Comparison of ENCODE assay signal across 15 mouse cellular contexts in the genomic region with DNA sequence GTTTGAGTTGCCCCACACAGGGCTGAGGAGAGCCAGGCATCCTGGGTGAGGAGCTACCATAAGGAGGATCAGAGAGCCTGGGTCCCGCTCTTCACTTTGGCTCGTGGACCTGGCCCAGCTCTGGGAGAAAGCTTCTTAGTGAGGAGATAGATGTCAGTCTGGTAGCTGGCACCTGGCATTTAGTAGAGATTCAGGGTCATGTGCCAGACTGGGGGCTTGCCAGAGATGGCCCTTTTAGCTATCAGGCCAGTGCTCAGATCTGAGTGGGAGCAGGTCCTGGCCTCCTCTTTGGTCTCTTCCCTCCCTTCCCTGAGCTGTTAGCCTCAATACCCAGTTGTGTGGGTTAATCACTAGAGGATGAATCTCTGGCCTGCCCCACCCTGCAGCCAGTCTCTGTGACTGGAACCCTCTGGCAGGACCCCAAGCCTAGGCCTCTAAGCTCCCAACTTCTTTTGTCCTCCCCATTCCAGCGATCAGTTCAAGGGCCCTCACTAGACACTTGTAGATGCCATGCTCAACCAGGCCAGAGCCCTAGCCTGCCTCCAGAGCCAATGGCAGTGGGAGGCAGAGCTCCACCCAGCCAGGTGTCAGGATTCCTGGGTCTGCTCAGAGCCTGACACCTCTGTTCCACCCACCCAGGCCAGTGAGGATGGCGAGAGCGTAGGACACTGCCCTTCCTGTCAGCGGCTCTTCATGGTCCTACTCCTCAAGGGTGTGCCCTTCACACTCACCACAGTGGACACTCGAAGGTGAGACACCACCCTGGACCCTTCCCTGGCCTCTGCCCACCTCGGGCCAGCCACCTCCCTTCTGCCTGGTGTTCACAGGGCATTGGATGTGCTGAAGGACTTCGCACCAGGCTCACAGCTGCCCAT. TPM values are rescaled to one million over a fixed set of nuclear protein-coding genes. Genes with fewer than 3 reads are reported as not detected.
DNase-seq lines count a peak whose midpoint lies in the region; ATAC-seq lines count a peak whose summit lies in the region.
"Had no signal": no experiment of that assay in that cellular context is flagged by ENCODE, and none has a peak within 500 bp of the region (broad histone marks: within the 10 kb centered on the region; RNA-seq: fewer than 3 reads in every experiment).

No protein-coding gene starts in this region.

- H3K27me3 ChIP-seq in midbrain, embryonic 12.5 days: no peaks in the 10 kb centered on the region; the same call in 1 of the 2 replicates
- H3K27me3 ChIP-seq in midbrain, embryonic 16.5 days (ENCODE audit: control insufficient read depth, insufficient read depth, low read depth, low read length): no peaks in the 10 kb centered on the region
- H3K27me3 ChIP-seq in intestine, embryonic 16.5 days (replicated peaks; ENCODE audit: control insufficient read depth, insufficient read depth, low read length): no peaks in the 10 kb centered on the region
- H3K27me3 ChIP-seq in neural tube, embryonic 15.5 days (replicated peaks): no peaks in the 10 kb centered on the region

- peaks cover 18% of the 10 kb centered on the region for H3K4me1 ChIP-seq in midbrain, embryonic 12.5 days
- peaks cover 22% of the 10 kb centered on the region for H3K4me1 ChIP-seq in midbrain, embryonic 16.5 days (ENCODE audit: control insufficient read depth, insufficient read depth, low read length)
- peaks cover 38% of the 10 kb centered on the region for H3K4me1 ChIP-seq in intestine, embryonic 16.5 days (ENCODE audit: control insufficient read depth, insufficient read depth, low read length)
- peaks cover 26% of the 10 kb centered on the region for H3K4me1 ChIP-seq in neural tube, embryonic 15.5 days

- H3K27ac ChIP-seq in midbrain, embryonic 12.5 days (replicated peaks): no peak overlapping the region
- no peak overlapping the region for H3K27ac ChIP-seq in midbrain, embryonic 16.5 days (ENCODE audit: low read length)
- H3K27ac ChIP-seq in intestine, embryonic 16.5 days (ENCODE audit: low read length): no peak overlapping the region
- no peak overlapping the region for H3K27ac ChIP-seq in neural tube, embryonic 15.5 days (replicated peaks)
- H3K27ac ChIP-seq: hindbrain, postnatal 0 days; layer of hippocampus, adult 2 months; midbrain, embryonic 10.5 days had no signal

- peak; percentile 75 for DNase-seq in lung, postnatal 14 days
- DNase-seq in heart, postnatal 4 days: no peak
- no peak for DNase-seq in right cerebral cortex, postnatal 4 days
- DNase-seq: embryo, embryonic 11 days; gastrocnemius, postnatal 36 days; kidney, adult 9 months had no signal

- 88% methylated on average over 9 of the region's 9 CpGs for WGBS in midbrain, embryonic 12.5 days
- 84% methylated on average over 9 of the region's 9 CpGs for WGBS in midbrain, embryonic 16.5 days
- 85% methylated on average over 9 of the region's 9 CpGs for WGBS in intestine, embryonic 16.5 days
- WGBS in neural tube, embryonic 15.5 days: 88% methylated on average over 9 of the region's 9 CpGs

- H3K9me3 ChIP-seq in midbrain, embryonic 12.5 days: no peaks in the 10 kb centered on the region
- no peaks in the 10 kb centered on the region for H3K9me3 ChIP-seq in midbrain, embryonic 16.5 days (replicated peaks; ENCODE audit: control insufficient read depth, low read length, poor library complexity, severe bottlenecking)
- H3K9me3 ChIP-seq in intestine, embryonic 16.5 days (ENCODE audit: control insufficient read depth, low read length): no peaks in the 10 kb centered on the region
- no peaks in the 10 kb centered on the region for H3K9me3 ChIP-seq in neural tube, embryonic 15.5 days (replicated peaks)
- H3K9me3 ChIP-seq: midbrain, embryonic 10.5 days had no signal

- H3K4me2 ChIP-seq in midbrain, embryonic 12.5 days (replicated peaks): no peak overlapping the region
- H3K4me2 ChIP-seq in midbrain, embryonic 16.5 days (ENCODE audit: low read length): no peak overlapping the region
- H3K4me2 ChIP-seq in intestine, embryonic 16.5 days (ENCODE audit: low read depth, low read length): no peak overlapping the region
- H3K4me2 ChIP-seq in neural tube, embryonic 15.5 days: no peak overlapping the region
- H3K4me2 ChIP-seq: heart, embryonic 11.5 days had no signal

- 0 out of 2 replicates have a peak overlapping the region, but pooled peaks have one; percentile 17 for H3K9ac ChIP-seq in midbrain, embryonic 12.5 days (replicated peaks)
- H3K9ac ChIP-seq in midbrain, embryonic 16.5 days (ENCODE audit: low read depth, low read length): no peak overlapping the region
- H3K9ac ChIP-seq in intestine, embryonic 16.5 days (ENCODE audit: low read depth, low read length): peak overlapping the region; percentile 21
- no peak overlapping the region for H3K9ac ChIP-seq in neural tube, embryonic 15.5 days (replicated peaks)

- peaks cover 14% of the 10 kb centered on the region for H3K36me3 ChIP-seq in midbrain, embryonic 12.5 days
- H3K36me3 ChIP-seq in midbrain, embryonic 16.5 days (ENCODE audit: control insufficient read depth, insufficient read depth, low read length): peaks cover 18% of the 10 kb centered on the region
- no peaks in the 10 kb centered on the region for H3K36me3 ChIP-seq in intestine, embryonic 16.5 days (ENCODE audit: control insufficient read depth, insufficient read depth, low read length)
- H3K36me3 ChIP-seq in neural tube, embryonic 15.5 days: peaks cover 13% of the 10 kb centered on the region

- no peak overlapping the region for H3K4me3 ChIP-seq in midbrain, embryonic 12.5 days
- H3K4me3 ChIP-seq in midbrain, embryonic 16.5 days (ENCODE audit: low read depth, low read length): no peak overlapping the region
- H3K4me3 ChIP-seq in intestine, embryonic 16.5 days (ENCODE audit: low read length): no peak overlapping the region
- no peak overlapping the region for H3K4me3 ChIP-seq in neural tube, embryonic 15.5 days (replicated peaks)
- H3K4me3 ChIP-seq: layer of hippocampus, adult 2 months; midbrain, embryonic 10.5 days had no signal

- no peak for ATAC-seq in midbrain, embryonic 12.5 days (ENCODE audit: low FRiP score, low read depth)
- ATAC-seq in midbrain, embryonic 16.5 days: no peak
- ATAC-seq in intestine, embryonic 16.5 days: no peak
- no peak for ATAC-seq in neural tube, embryonic 15.5 days (ENCODE audit: low FRiP score)
- ATAC-seq: hindbrain, postnatal 0 days had no signal

RNA-seq across cellular contexts. Expression of a gene that starts 0.6 kb away (rescaled TPM):
- polyA plus RNA-seq in midbrain, embryonic 12.5 days (2016; fragmentation: Nextera tagmentation; extraction: Ambion mirVana): 2.5 and 2.9 TPM in 2 replicates
- polyA plus RNA-seq in midbrain, embryonic 16.5 days (2015; fragmentation: Nextera tagmentation; extraction: Ambion mirVana): 2.8 and 3.4 TPM in 2 replicates
- 2.6 and 2.7 TPM in 2 replicates for polyA plus RNA-seq in intestine, embryonic 16.5 days (2015; fragmentation: Nextera tagmentation; extraction: Ambion mirVana)
- 1 to 10 TPM; 2.8 to 4.1 TPM for total RNA-seq in heart, postnatal 4 days (2021)
- polyA plus RNA-seq in neural tube, embryonic 15.5 days (2015; fragmentation: Nextera tagmentation; extraction: Ambion mirVana): 1.8 and 2.0 TPM in 2 replicates

RNA-seq across cellular contexts. Expression of a gene that starts 3.6 kb away (rescaled TPM):
- 42.9 and 48.6 TPM in 2 replicates for polyA plus RNA-seq in midbrain, embryonic 12.5 days (2016; fragmentation: Nextera tagmentation; extraction: Ambion mirVana)
- 121 and 130 TPM in 2 replicates for polyA plus RNA-seq in midbrain, embryonic 16.5 days (2015; fragmentation: Nextera tagmentation; extraction: Ambion mirVana)
- polyA plus RNA-seq in intestine, embryonic 16.5 days (2015; fragmentation: Nextera tagmentation; extraction: Ambion mirVana): 31.5 and 37.4 TPM in 2 replicates
- 10 to 100 TPM; 30.5 to 32.8 TPM for total RNA-seq in heart, postnatal 4 days (2021)
- 100 and 120 TPM in 2 replicates for polyA plus RNA-seq in neural tube, embryonic 15.5 days (2015; fragmentation: Nextera tagmentation; extraction: Ambion mirVana)

RNA-seq across cellular contexts. Expression of a gene that starts 12.6 kb away (rescaled TPM):
- 1.5 and 1.8 TPM in 2 replicates for polyA plus RNA-seq in midbrain, embryonic 12.5 days (2016; fragmentation: Nextera tagmentation; extraction: Ambion mirVana)
- polyA plus RNA-seq in midbrain, embryonic 16.5 days (2015; fragmentation: Nextera tagmentation; extraction: Ambion mirVana): 465 and 593 TPM in 2 replicates
- polyA plus RNA-seq in intestine, embryonic 16.5 days (2015; fragmentation: Nextera tagmentation; extraction: Ambion mirVana): 4.0 and 4.5 TPM in 2 replicates
- total RNA-seq in heart, postnatal 4 days (2021): 100 to 1,000 TPM; 117 to 137 TPM
- 40.1 and 116 TPM in 2 replicates for polyA plus RNA-seq in neural tube, embryonic 15.5 days (2015; fragmentation: Nextera tagmentation; extraction: Ambion mirVana)
- polyA plus RNA-seq: midbrain, embryonic 10.5 days had no signal

RNA-seq across cellular contexts. Expression of a gene that starts 28.8 kb away (rescaled TPM):
- 9.4 and 10.3 TPM in 2 replicates for polyA plus RNA-seq in midbrain, embryonic 12.5 days (2016; fragmentation: Nextera tagmentation; extraction: Ambion mirVana)
- 17.3 and 18.3 TPM in 2 replicates for polyA plus RNA-seq in midbrain, embryonic 16.5 days (2015; fragmentation: Nextera tagmentation; extraction: Ambion mirVana)
- 2.1 and 2.8 TPM in 2 replicates for polyA plus RNA-seq in intestine, embryonic 16.5 days (2015; fragmentation: Nextera tagmentation; extraction: Ambion mirVana)
- 10 to 100 TPM; 19.4 to 20.7 TPM for total RNA-seq in heart, postnatal 4 days (2021)
- polyA plus RNA-seq in neural tube, embryonic 15.5 days (2015; fragmentation: Nextera tagmentation; extraction: Ambion mirVana): 11.2 and 13.4 TPM in 2 replicates

RNA-seq across cellular contexts. Expression of a gene that starts 34.2 kb away (rescaled TPM):
- polyA plus RNA-seq in midbrain, embryonic 12.5 days (2016; fragmentation: Nextera tagmentation; extraction: Ambion mirVana): 0.09 TPM in 1 of 2 replicates, not detected in the other
- polyA plus RNA-seq in midbrain, embryonic 16.5 days (2015; fragmentation: Nextera tagmentation; extraction: Ambion mirVana): 0.09 and 0.80 TPM in 2 replicates
- 0.13 and 0.33 TPM in 2 replicates for polyA plus RNA-seq in intestine, embryonic 16.5 days (2015; fragmentation: Nextera tagmentation; extraction: Ambion mirVana)
- total RNA-seq in heart, postnatal 4 days (2021): under 1 TPM in 1 of 2 experiments, not detected in 1; 0.11 TPM
- polyA plus RNA-seq in neural tube, embryonic 15.5 days (2015; fragmentation: Nextera tagmentation; extraction: Ambion mirVana): 0.13 and 0.38 TPM in 2 replicates
- total RNA-seq: ES-E14; gastrocnemius, postnatal 36 days had no signal
- polyA plus RNA-seq: heart, embryonic 11.5 days; midbrain, embryonic 10.5 days had no signal

Comparison
In these comparisons a context has a peak if more than half of its experiments do, and no peak if none do; other contexts are left out.
1. H3K9ac ChIP-seq: peak in midbrain, embryonic 12.5 days (single experiment) and intestine, embryonic 16.5 days (single experiment); none in midbrain, embryonic 16.5 days (single experiment) and neural tube, embryonic 15.5 days (single experiment).